Mouse (Mus musculus) thymus, postnatal 14 days (tissue): ENCODE data around the gene Foxd1.

Experiments used
- DNase-seq: peaks from one replicate; pipeline ENCODE4 v3.0.0; 2021

Gene Foxd1

DNA sequence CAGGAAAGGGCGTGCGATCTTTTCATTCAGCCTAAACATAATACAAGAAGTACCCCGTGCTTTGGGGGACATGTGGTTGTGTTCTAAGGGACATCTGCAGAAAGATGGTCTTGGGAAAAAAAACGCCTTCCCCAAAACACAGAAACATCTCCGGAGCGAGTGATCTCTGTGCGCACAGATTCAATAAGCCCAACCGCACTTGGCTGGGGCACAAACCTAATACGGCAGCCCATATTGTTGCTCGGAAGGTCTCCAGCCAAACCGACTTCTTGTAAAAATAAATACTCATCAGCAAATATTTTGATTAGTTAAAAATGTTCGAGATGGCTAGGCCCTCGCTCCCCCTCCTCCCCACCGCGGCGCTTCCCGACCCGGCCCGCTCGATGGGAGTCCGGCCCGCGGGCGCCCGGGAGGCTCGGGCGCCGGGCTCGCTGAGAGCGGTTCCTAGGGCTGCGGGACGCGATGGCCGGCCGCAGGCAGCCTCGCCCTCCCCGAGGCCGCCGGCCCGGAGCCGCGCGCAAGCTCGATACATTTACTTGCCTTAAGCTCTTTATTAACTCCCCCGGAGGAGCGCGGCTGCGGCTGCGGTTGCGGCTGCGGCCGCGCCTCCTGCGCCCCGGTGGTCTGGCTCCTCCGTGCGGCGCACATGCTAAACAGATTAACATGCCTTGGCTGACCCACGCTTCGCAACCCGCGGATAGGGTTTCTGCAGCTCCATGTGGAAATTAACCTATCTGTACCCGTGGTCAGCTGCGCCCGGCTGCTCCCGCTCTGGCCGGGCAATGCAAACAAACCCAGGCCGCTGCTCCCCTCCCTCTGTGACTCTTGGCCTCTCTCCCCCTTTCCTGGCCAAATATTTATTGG lies 37.0 kb downstream of the Foxd1 start:
- no peak for DNase-seq

DNA sequence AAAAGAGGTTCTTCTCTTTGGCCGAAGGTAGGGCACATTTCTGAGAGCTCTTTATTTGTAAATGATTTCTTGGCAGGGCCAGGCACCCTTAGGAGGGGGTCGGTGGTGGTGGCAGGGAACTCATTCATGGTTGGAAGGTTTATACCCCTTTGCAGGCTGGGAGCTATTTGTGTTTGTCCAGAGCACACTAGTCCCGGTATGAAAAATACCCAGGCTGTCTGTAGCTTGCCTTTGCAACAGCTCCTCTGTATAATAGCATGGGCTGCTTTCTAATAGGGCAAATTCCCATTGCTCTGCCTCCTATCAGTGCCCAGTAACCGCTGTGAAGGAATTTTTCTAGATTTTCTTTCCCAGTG lies 37.6 kb downstream of the Foxd1 start:
- DNase-seq, result no peak

DNA sequence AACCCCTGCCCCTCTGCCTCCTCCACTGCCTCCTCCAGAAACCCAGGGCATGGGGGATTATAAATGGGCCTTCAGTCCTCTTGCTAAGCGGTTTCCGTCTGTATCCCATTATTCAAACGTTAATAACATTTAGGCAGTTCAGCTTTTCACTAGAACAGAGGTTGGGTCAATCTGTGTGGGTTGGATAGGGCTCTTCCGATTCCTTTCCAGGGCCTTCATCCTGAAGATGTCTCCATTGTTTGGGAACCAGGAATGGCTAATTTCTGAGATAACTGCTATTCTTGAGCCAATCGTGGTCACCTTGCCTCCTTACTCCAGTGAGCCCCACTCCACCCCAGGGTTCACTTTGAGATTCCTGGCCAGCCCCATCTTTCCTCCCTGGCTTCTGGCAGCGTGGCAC lies 38.0 kb downstream of the Foxd1 start:
- DNase-seq, result no peak

DNA sequence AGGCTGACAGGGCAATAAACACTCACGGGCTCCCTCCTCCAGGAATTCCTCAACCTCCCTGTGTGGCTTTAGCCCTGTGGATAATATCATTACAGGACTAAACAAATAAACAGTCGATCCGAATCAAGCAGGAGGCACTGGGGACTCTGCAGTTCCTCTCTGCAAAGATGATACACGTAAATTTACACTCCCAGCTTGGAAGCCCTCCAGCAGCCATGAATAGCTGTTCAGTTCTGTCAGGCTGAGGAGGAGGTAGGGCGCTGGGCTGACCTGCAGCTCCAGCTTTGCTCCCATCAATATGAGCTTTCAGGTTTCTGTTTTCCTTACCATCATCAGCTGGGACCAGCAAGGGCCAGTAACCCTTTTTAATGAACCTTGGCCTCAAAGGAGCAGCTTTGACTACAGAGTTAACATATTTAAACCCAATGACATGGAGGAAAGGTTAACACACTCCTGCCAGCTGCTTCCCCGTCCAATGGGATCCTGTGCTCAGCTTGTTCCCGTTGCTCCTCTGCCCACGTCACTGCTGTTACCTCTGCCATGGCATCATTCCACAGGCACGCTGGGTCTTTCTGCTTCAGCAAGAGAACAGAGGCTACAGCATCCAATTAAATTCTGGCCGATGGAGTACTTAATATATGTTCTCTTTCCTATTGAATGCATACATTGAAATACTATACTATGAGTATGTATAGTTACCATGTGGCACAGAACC lies 39.5 kb downstream of the Foxd1 start:
- no peak for DNase-seq
